Comparison of ENCODE assay signal across 8 mouse cellular contexts in the genomic region with DNA sequence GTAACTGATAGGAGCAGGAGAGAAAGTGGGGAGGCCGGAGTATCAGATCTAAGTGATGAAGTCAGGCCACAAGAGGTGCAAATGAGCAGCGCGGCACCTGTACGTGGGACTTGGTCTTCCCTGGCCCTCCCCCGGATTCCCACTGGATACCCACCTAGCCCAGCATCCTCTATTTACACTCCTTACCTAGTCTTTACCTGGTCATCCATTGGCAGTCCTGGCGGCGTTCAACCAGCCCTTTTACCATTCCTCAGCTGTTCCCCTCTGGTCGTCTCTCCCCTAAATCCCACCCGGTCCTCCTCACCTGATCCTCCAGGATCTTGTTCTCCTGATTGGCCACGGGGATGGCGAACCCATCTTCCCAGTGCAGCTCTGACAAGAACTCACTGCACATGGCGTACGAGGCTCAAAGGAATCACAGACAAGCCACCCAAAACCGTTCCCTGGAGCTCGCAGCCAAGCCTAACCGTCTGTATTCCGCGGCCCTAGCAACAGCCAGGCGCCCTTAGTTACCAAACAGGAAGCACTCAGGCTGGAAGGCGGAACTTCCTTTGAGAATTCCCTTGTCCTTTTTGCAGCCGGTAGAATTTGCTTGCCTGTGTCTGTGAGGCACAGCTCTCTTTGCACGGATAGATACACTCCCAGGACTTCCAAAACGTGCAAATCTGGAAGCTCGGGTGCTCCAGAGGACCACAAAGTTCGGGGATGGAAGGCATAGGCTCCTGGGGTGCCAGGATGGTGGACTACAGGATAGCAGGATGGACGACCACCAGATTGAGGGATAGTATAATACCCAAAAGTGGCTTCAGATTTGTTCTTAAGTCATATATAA. TPM values are rescaled to one million over a fixed set of nuclear protein-coding genes. Genes with fewer than 3 reads are reported as not detected.
DNase-seq lines count a peak whose midpoint lies in the region; ATAC-seq and TF ChIP-seq lines count a peak whose summit lies in the region.

Gene Ccdc39, minus strand, starts transcription at position 510 of the 832 bp plus-strand sequence.

- no peak for TF ChIP-seq POLR2A in ES-Bruce4 (IDR thresholded peaks at IDR 0.05; ENCODE audit: insufficient read depth, low read length)
- TF ChIP-seq POLR2A in thymus, adult 2 months (IDR thresholded peaks at IDR 0.05; ENCODE audit: control insufficient read depth, extremely low read depth, insufficient read depth, low read length, poor library complexity), result no peak

- no peak for TF ChIP-seq CTCF in ES-Bruce4 (IDR thresholded peaks at IDR 0.05; ENCODE audit: low read depth, low read length)
- no peak for TF ChIP-seq CTCF in heart, postnatal 0 days (IDR thresholded peaks at IDR 0.05; ENCODE audit: low read depth)
- TF ChIP-seq CTCF in liver, embryonic 14.5 days (IDR thresholded peaks at IDR 0.05; ENCODE audit: low read depth), result no peak
- no peak for TF ChIP-seq CTCF in thymus, adult 2 months (IDR thresholded peaks at IDR 0.05; ENCODE audit: borderline replicate concordance, control insufficient read depth, extremely low read depth, insufficient read depth, low read length, poor library complexity)

- WGBS in forebrain, embryonic 12.5 days, result 3% methylated on average over 26 of the region's 26 CpGs
- 7% methylated on average over 26 of the region's 26 CpGs for WGBS in heart, postnatal 0 days
- WGBS in liver, embryonic 14.5 days (ENCODE audit: insufficient replicate concordance), result 10% methylated on average over 26 of the region's 26 CpGs
- 7% methylated on average over 26 of the region's 26 CpGs for WGBS in neural tube, embryonic 12.5 days
- 15% methylated on average over 26 of the region's 26 CpGs for WGBS in thymus, adult 2 months

- peak; percentile 93 for ATAC-seq in forebrain, embryonic 12.5 days (ENCODE audit: low FRiP score)
- ATAC-seq in heart, postnatal 0 days (ENCODE audit: insufficient read depth, low read depth), result peak; percentile 86
- peak; percentile 37; the same call in 1 of the 2 replicates for ATAC-seq in liver, embryonic 14.5 days (ENCODE audit: insufficient read depth)
- peak; percentile 98 for ATAC-seq in neural tube, embryonic 12.5 days (ENCODE audit: low FRiP score, low read depth)

- H3K9me3 ChIP-seq in ES-Bruce4 (replicated peaks; ENCODE audit: control insufficient read depth, insufficient read depth, low read length, poor library complexity, severe bottlenecking), result no peaks in the 10 kb centered on the region
- no peaks in the 10 kb centered on the region for H3K9me3 ChIP-seq in forebrain, embryonic 12.5 days
- H3K9me3 ChIP-seq in heart, postnatal 0 days (replicated peaks; ENCODE audit: control insufficient read depth, low read length), result no peaks in the 10 kb centered on the region
- no peaks in the 10 kb centered on the region for H3K9me3 ChIP-seq in liver, embryonic 14.5 days (ENCODE audit: control insufficient read depth, low read length)
- H3K9me3 ChIP-seq in neural tube, embryonic 12.5 days, result no peaks in the 10 kb centered on the region

- no peaks in the 10 kb centered on the region for H3K36me3 ChIP-seq in ES-Bruce4 (ENCODE audit: control insufficient read depth, insufficient read depth, low read length, poor library complexity, severe bottlenecking)
- no peaks in the 10 kb centered on the region for H3K36me3 ChIP-seq in forebrain, embryonic 12.5 days (replicated peaks)
- H3K36me3 ChIP-seq in heart, postnatal 0 days (replicated peaks; ENCODE audit: control insufficient read depth, insufficient read depth, low read length), result no peaks in the 10 kb centered on the region
- no peaks in the 10 kb centered on the region for H3K36me3 ChIP-seq in liver, embryonic 14.5 days (replicated peaks; ENCODE audit: control insufficient read depth, insufficient read depth, low read depth)
- no peaks in the 10 kb centered on the region for H3K36me3 ChIP-seq in neural tube, embryonic 12.5 days
- no peaks in the 10 kb centered on the region for H3K36me3 ChIP-seq in thymus, adult 2 months (ENCODE audit: control insufficient read depth, insufficient read depth, low read length)

- H3K4me2 ChIP-seq in forebrain, embryonic 12.5 days, result peak within 1 kb of the TSS; percentile 84
- peak within 1 kb of the TSS; percentile 76 for H3K4me2 ChIP-seq in heart, postnatal 0 days (ENCODE audit: low read depth, low read length)
- H3K4me2 ChIP-seq in liver, embryonic 14.5 days (ENCODE audit: low read depth), result peak within 1 kb of the TSS; percentile 57
- H3K4me2 ChIP-seq in neural tube, embryonic 12.5 days (replicated peaks), result peak within 1 kb of the TSS; percentile 90

- H3K9ac ChIP-seq in ES-Bruce4 (ENCODE audit: low read depth, poor library complexity, severe bottlenecking), result 0 out of 2 replicates have a peak within 1 kb of the TSS, but pooled peaks have one; percentile 9
- peak within 1 kb of the TSS; percentile 66 for H3K9ac ChIP-seq in forebrain, embryonic 12.5 days
- peak within 1 kb of the TSS; percentile 63; the same call in 1 of the 2 replicates for H3K9ac ChIP-seq in heart, postnatal 0 days (replicated peaks; ENCODE audit: low read depth, low read length)
- H3K9ac ChIP-seq in liver, embryonic 14.5 days (replicated peaks), result no peak within 1 kb of the TSS
- peak within 1 kb of the TSS; percentile 64 for H3K9ac ChIP-seq in neural tube, embryonic 12.5 days

- peak within 1 kb of the TSS; percentile 90 for H3K4me3 ChIP-seq in ES-Bruce4 (ENCODE audit: low read depth, low read length)
- peak within 1 kb of the TSS; percentile 54 for H3K4me3 ChIP-seq in forebrain, embryonic 12.5 days (replicated peaks)
- H3K4me3 ChIP-seq in heart, postnatal 0 days (ENCODE audit: low read depth, low read length), result peak within 1 kb of the TSS; percentile 48
- peak within 1 kb of the TSS; percentile 31 to 64 for H3K4me3 ChIP-seq in liver, embryonic 14.5 days (ENCODE audit: insufficient read depth in 1 of 2, low read depth in 2 of 2, low read length in 2 of 2)
- H3K4me3 ChIP-seq in neural tube, embryonic 12.5 days, result peak within 1 kb of the TSS; percentile 51
- peak within 1 kb of the TSS; percentile 28 for H3K4me3 ChIP-seq in thymus, adult 2 months (ENCODE audit: control insufficient read depth, insufficient read depth, low read length)

- H3K4me1 ChIP-seq in ES-Bruce4 (ENCODE audit: control insufficient read depth, insufficient read depth, low read length), result no peaks in the 10 kb centered on the region
- H3K4me1 ChIP-seq in forebrain, embryonic 12.5 days, result peaks cover 9% of the 10 kb centered on the region
- H3K4me1 ChIP-seq in heart, postnatal 0 days (ENCODE audit: control insufficient read depth, insufficient read depth), result peaks cover 4% of the 10 kb centered on the region
- peaks cover 0 to 2% of the 10 kb centered on the region in 2 experiments; a peak in 1 of 4 replicates for H3K4me1 ChIP-seq in liver, embryonic 14.5 days (replicated peaks; ENCODE audit: control insufficient read depth in 2 of 2, insufficient read depth in 2 of 2, low read length in 1 of 2)
- 0 out of 2 replicates have a peak, but pooled peaks cover 2% of the 10 kb centered on the region for H3K4me1 ChIP-seq in neural tube, embryonic 12.5 days
- peaks cover 6% of the 10 kb centered on the region for H3K4me1 ChIP-seq in thymus, adult 2 months (replicated peaks; ENCODE audit: control insufficient read depth, insufficient read depth, low read length)

- no peak within 1 kb of the TSS for H3K27ac ChIP-seq in ES-Bruce4 (ENCODE audit: insufficient read depth, low read length)
- H3K27ac ChIP-seq in forebrain, embryonic 12.5 days, result no peak within 1 kb of the TSS
- no peak within 1 kb of the TSS for H3K27ac ChIP-seq in heart, postnatal 0 days (ENCODE audit: low read depth)
- no peak within 1 kb of the TSS for H3K27ac ChIP-seq in liver, embryonic 14.5 days
- no peak within 1 kb of the TSS for H3K27ac ChIP-seq in neural tube, embryonic 12.5 days
- H3K27ac ChIP-seq in thymus, adult 2 months (ENCODE audit: control insufficient read depth, insufficient read depth, low read length), result no peak within 1 kb of the TSS

- TF ChIP-seq EP300 in ES-Bruce4 (IDR thresholded peaks at IDR 0.05; ENCODE audit: insufficient read depth, low read depth, low read length), result no peak
- TF ChIP-seq EP300 in heart, postnatal 0 days (IDR thresholded peaks at IDR 0.05; ENCODE audit: low read depth), result no peak
- TF ChIP-seq EP300 in liver, embryonic 14.5 days (IDR thresholded peaks at IDR 0.05; ENCODE audit: low read depth), result no peak

- no peaks in the 10 kb centered on the region for H3K27me3 ChIP-seq in ES-Bruce4 (ENCODE audit: control insufficient read depth, insufficient read depth, low read length, poor library complexity, severe bottlenecking)
- H3K27me3 ChIP-seq in forebrain, embryonic 12.5 days, result no peaks in the 10 kb centered on the region
- H3K27me3 ChIP-seq in heart, postnatal 0 days (ENCODE audit: control insufficient read depth, insufficient read depth, low read length), result no peaks in the 10 kb centered on the region
- H3K27me3 ChIP-seq in liver, embryonic 14.5 days (ENCODE audit: control insufficient read depth, insufficient read depth, low read length), result no peaks in the 10 kb centered on the region
- H3K27me3 ChIP-seq in neural tube, embryonic 12.5 days (replicated peaks), result no peaks in the 10 kb centered on the region
- H3K27me3 ChIP-seq in thymus, adult 2 months (ENCODE audit: control insufficient read depth, insufficient read depth, low read length), result no peaks in the 10 kb centered on the region

- peak; percentile 7 for DNase-seq in c-Kit-positive CD71-positive TER-119-negative erythroid progenitor cells, embryonic 14.5 days (ENCODE audit: low read depth)
- DNase-seq in heart, postnatal 0 days (ENCODE audit: low spot score), result peak; percentile 85
- DNase-seq in kidney, postnatal 36 days, result peak; percentile 78 to 86
- peak in 2 of 3 experiments; percentile 4 to 19 for DNase-seq in liver, embryonic 14.5 days (ENCODE audit: low read depth in 3 of 3, low spot score in 3 of 3)
- peak; percentile 58 for DNase-seq in thymus, adult 2 months

RNA-seq across cellular contexts. Expression of gene Ccdc39, which starts in this region (rescaled TPM):
- 3.4 and 5.1 TPM in 2 replicates for polyA plus RNA-seq in ES-Bruce4 (2011; ENCODE audit: insufficient read depth, insufficient read length, low read depth, missing spikeins)
- 8.0 and 9.7 TPM in 2 replicates for polyA plus RNA-seq in forebrain, embryonic 12.5 days (2016; fragmentation: Nextera tagmentation; extraction: Ambion mirVana)
- total RNA-seq in heart, postnatal 0 days (2014; rRNA removed; ENCODE audit: low replicate concordance), result not detected in 2 replicates
- polyA plus RNA-seq in heart, postnatal 0 days (2015; fragmentation: Nextera tagmentation; extraction: Ambion mirVana), result 0.30 and 0.91 TPM in 2 replicates
- 0.06 and 0.17 TPM in 2 replicates for polyA plus RNA-seq in liver, embryonic 14.5 days (2012; rRNA removed)
- polyA plus RNA-seq in liver, embryonic 14.5 days (2014; fragmentation: Nextera tagmentation; extraction: Ambion mirVana), result 0.09 TPM in 2 replicates
- 7.3 and 8.4 TPM in 2 replicates for polyA plus RNA-seq in neural tube, embryonic 12.5 days (2016; fragmentation: Nextera tagmentation; extraction: Ambion mirVana)
- polyA plus RNA-seq in thymus, adult 2 months (2012; rRNA removed), result 0.04 and 0.32 TPM in 2 replicates

Comparison
In these comparisons a context has a peak if more than half of its experiments do, and no peak if none do; other contexts are left out.
1. Peak in DNase-seq, ATAC-seq, H3K4me3 ChIP-seq, H3K9ac ChIP-seq and H3K4me2 ChIP-seq in heart, postnatal 0 days; RNA of the gene not detected or under 1 TPM.
2. Peak in DNase-seq, ATAC-seq, H3K4me3 ChIP-seq and H3K4me2 ChIP-seq in liver, embryonic 14.5 days; RNA of the gene not detected or under 1 TPM.
3. Peak in DNase-seq and H3K4me3 ChIP-seq in thymus, adult 2 months; RNA of the gene not detected or under 1 TPM.
4. H3K4me3 ChIP-seq: peak in every context shown above with its lines; median percentile 90 in ES-Bruce4; 54 in forebrain, embryonic 12.5 days; 51 in neural tube, embryonic 12.5 days; 48 in heart, postnatal 0 days; 48 in liver, embryonic 14.5 days; 28 in thymus, adult 2 months.
5. DNase-seq: peak in every context shown above with its lines; median percentile 85 in heart, postnatal 0 days; 82 in kidney, postnatal 36 days; 58 in thymus, adult 2 months; 12 in liver, embryonic 14.5 days; 7 in c-Kit-positive CD71-positive TER-119-negative erythroid progenitor cells, embryonic 14.5 days.
6. ATAC-seq: peak in every context shown above with its lines; median percentile 98 in neural tube, embryonic 12.5 days; 93 in forebrain, embryonic 12.5 days; 86 in heart, postnatal 0 days; 37 in liver, embryonic 14.5 days.